Mouse (Mus musculus) C2C12 (cell line): ENCODE results near the gene Myef2. TPM values are rescaled to one million over a fixed set of nuclear protein-coding genes. Genes with fewer than 3 reads are reported as not detected.

Source experiments
- H3K27me3 ChIP-seq: one replicate; pipeline ENCODE4 v1.6.1; 2011; ENCODE audit not compliant: control insufficient read depth, insufficient read depth, insufficient read length
- H3K36me3 ChIP-seq: one replicate; pipeline ENCODE4 v1.6.1; 2011; ENCODE audit not compliant: control insufficient read depth, insufficient read depth
- H3K4me3 ChIP-seq: one replicate; pipeline ENCODE4 v1.5.1; 2011; ENCODE audit warnings: mild to moderate bottlenecking, control low read depth; ENCODE audit not compliant: poor library complexity, insufficient read depth, severe bottlenecking
- H3K79me2 ChIP-seq: one replicate; pipeline ENCODE4 v1.6.1; 2011; ENCODE audit not compliant: control insufficient read depth, insufficient read depth
- H3K79me3 ChIP-seq: one replicate; pipeline ENCODE4 v1.6.1; 2011; ENCODE audit warnings: low read depth, control low read depth
- H3ac ChIP-seq: one replicate; pipeline ENCODE3; 2011; ENCODE audit warnings: low read depth; ENCODE audit not compliant: control insufficient read depth, insufficient read length
- CEBPB ChIP-seq: IDR thresholded peaks from one replicate; pipeline ENCODE4 v1.6.1; 2011; ENCODE audit warnings: low read depth, mild to moderate bottlenecking, control low read depth, moderate library complexity
- CTCF ChIP-seq: IDR thresholded peaks from one replicate; pipeline ENCODE4 v1.5.1; 2011; ENCODE audit not compliant: control insufficient read depth, insufficient read depth, insufficient read length
- FOSL1 ChIP-seq: IDR thresholded peaks from one replicate; pipeline ENCODE4 v1.8.0; 2011; ENCODE audit warnings: mild to moderate bottlenecking, low read length; ENCODE audit not compliant: poor library complexity, insufficient read depth, severe bottlenecking
- MAX ChIP-seq: IDR thresholded peaks from one replicate; pipeline ENCODE4 v1.6.1; 2011; ENCODE audit warnings: mild to moderate bottlenecking, control low read depth
- MYOD1 ChIP-seq: IDR thresholded peaks from one replicate; pipeline ENCODE4 v1.6.1; 2011; ENCODE audit warnings: low read depth; ENCODE audit not compliant: control insufficient read depth, insufficient read length
- MYOG ChIP-seq: IDR thresholded peaks from one replicate; pipeline ENCODE4 v1.6.1; 2011; ENCODE audit not compliant: control insufficient read depth, insufficient read length; ENCODE audit errors: extremely low read depth
- USF1 ChIP-seq: IDR thresholded peaks from one replicate; pipeline ENCODE4 v1.6.1; 2011; ENCODE audit warnings: low read depth, mild to moderate bottlenecking, control low read depth, moderate library complexity
- polyA plus RNA-seq: library from polyadenylated mRNA; unstranded; fragments of >200 nt; fragmentation: generic; extraction: Trizol; gene quantifications from one replicate; pipeline ENCODE4 v1.2.1, GENCODE M21; 2012; ENCODE audit warnings: missing spikeins

Myef2 gene
- polyA plus RNA-seq, 1 experiment, result 29.9 TPM

GRCm38 (mm10) chr2:125061451-125061850 lies 62.0 kb downstream of the Myef2 start:
- Histone ChIP-seq H3K36me3 (no peaks in the 10 kb centered on the region), H3K27me3 (no peaks in the 10 kb centered on the region), H3K79me3 (no peaks in the 10 kb centered on the region), H3ac (no peak overlapping the region), H3K4me3 (no peak overlapping the region), H3K79me2 (no peaks in the 10 kb centered on the region)
- TF ChIP-seq MYOD1, result no peak
- no peak for TF ChIP-seq CTCF
- no peak for TF ChIP-seq FOSL1
- no peak for TF ChIP-seq CEBPB
- no peak for TF ChIP-seq USF1
- TF ChIP-seq MAX, result no peak
- TF ChIP-seq MYOG, result no peak

- Histone ChIP-seq H3K79me2 (no peaks in the 10 kb centered on the region), H3ac (no peak overlapping the region), H3K27me3 (no peaks in the 10 kb centered on the region), H3K4me3 (no peak overlapping the region), H3K36me3 (no peaks in the 10 kb centered on the region), H3K79me3 (no peaks in the 10 kb centered on the region)
- no peak for TF ChIP-seq MYOD1
- no peak for TF ChIP-seq CEBPB
These were observed 66.1 kb downstream of the Myef2 start for GRCm38 (mm10) chr2:125057250-125057815.

GRCm38 (mm10) chr2:125055316-125055903 lies 68.1 kb downstream of the Myef2 start:
- no peak overlapping the region for H3ac ChIP-seq
- H3K27me3 ChIP-seq, result no peaks in the 10 kb centered on the region
- H3K79me2 ChIP-seq, result no peaks in the 10 kb centered on the region
- TF ChIP-seq MAX (no peak), FOSL1 (no peak), CEBPB (no peak), MYOD1 (no peak), USF1 (no peak), MYOG (no peak), CTCF (no peak)
- no peak overlapping the region for H3K4me3 ChIP-seq
- no peaks in the 10 kb centered on the region for H3K36me3 ChIP-seq
- H3K79me3 ChIP-seq, result no peaks in the 10 kb centered on the region

Other genes with a start within 250 kb of the Myef2 start
- gene Slc24a5, start 55.5 kb downstream of the Myef2 start, polyA plus RNA-seq, result 0.04 TPM
- gene Ctxn2, start 13.0 kb upstream of the Myef2 start, polyA plus RNA-seq, result not detected
- gene Slc12a1, start 28.8 kb upstream of the Myef2 start, polyA plus RNA-seq, result not detected
- gene Dut, start 123.5 kb upstream of the Myef2 start, polyA plus RNA-seq, result 99.9 TPM